Mouse (Mus musculus): ENCODE data around the gene Stat3.
A peak's percentile ranks its signal among the peaks of the same experiment; 100 is the strongest.

The Stat3 gene

DNA sequence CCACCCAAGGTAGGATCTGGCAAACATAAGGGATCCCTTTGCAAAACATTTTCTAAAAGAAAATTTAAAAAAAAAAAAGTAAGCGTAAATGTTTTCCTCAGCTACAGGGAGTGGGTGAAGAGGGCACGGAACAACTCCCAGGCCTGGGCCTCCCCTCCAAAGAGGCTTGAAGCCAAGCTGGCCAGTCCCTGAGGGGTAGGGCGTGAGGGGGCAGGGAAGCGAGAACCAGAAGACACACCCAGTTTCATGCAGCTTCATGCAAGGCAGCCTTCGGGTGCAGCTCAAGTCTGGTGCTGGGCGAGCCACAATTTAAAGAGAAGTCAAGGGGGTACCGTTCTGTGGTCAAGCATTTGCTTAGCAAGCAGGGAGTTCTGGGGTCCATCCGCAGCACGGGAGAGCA is 24.3 kb upstream of the Stat3 start:
- peak; percentile 75 for DNase-seq (ENCODE audit: low spot score)

DNA sequence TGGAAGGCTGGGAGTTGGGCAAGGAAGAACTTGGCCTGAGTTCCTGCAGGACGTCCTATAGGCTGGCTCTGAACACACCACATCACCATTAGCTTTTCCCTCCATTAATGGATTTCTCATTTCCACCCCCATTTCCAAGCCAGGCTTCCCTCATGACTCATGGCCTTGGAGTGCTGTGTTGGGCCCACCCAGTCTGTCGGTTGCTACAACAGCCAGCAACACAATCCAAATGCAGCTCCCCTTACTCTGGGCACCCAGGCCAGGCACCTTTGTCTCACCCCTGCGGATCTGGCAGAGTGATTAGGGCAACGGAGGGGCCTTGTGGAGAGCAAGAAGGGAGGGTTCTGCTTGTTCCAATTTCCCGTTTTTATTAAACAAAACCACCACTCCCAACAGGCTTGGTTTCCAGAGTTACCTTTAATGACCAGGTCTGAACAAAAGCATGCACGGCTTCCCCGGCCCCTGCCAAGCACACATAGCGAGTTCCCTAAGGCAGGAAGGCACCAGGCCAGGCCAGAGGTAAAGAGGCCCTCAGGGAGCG is 23.1 kb upstream of the Stat3 start:
- peak; percentile 74 for DNase-seq (ENCODE audit: low spot score)

DNA sequence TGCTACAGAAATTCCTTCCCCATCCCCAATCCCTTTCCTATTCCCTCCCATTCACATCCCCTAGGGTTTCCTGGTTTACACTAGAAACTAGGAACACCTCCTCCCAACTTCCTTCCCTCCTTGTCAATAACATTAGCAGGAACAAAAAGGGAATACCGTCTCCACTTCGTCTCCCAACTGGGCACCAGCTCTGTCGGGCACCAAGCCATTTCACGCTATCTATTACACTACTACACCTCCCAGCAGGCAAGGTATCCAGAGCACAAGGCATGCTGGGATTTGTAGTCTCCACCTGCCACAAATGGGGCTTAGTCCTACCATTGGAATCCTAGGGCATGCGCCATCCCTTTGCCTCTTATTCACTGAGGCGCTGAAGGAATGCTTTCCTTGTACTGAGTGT is 21.2 kb upstream of the Stat3 start:
- DNase-seq (ENCODE audit: low spot score) = peak; percentile 90

DNA sequence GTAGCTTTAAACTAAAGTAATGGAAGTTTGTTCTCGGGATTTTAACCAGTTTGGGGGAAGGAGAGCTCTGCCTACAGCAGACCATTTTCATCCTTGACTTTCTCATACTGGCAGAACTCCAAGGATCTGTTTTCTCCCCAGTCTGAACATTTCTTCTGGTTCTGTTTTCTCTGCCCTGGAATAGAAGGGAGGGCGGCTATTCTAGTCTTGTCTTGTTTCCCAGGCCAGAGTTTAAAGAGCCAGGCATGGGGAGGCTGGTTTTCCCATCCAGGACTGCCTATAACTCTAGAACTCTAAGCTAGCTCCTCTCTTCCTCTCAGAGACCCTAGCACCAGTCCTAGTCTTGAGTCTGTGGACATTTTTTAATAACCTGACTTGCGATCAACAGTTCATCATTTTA is 20.5 kb upstream of the Stat3 start:
- peak; percentile 39 for DNase-seq (ENCODE audit: low spot score)

DNA sequence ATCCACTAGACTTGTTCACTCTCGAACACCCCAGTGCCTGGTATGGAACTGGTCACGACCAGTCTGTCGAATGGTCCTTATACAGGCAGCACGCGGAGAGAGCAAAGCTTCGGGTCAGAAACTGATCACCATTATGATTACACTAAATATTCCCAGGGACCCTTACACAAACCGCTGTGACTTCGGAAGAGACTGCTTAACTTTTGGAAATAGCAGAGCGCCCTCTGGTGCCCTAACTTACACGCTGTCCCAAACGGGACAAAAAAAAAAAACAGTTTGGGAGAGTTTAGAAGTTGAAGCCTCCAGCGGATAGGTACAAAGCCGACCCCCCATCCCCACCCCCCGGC is 20.1 kb upstream of the Stat3 start:
- DNase-seq (ENCODE audit: low spot score) = peak; percentile 76

DNA sequence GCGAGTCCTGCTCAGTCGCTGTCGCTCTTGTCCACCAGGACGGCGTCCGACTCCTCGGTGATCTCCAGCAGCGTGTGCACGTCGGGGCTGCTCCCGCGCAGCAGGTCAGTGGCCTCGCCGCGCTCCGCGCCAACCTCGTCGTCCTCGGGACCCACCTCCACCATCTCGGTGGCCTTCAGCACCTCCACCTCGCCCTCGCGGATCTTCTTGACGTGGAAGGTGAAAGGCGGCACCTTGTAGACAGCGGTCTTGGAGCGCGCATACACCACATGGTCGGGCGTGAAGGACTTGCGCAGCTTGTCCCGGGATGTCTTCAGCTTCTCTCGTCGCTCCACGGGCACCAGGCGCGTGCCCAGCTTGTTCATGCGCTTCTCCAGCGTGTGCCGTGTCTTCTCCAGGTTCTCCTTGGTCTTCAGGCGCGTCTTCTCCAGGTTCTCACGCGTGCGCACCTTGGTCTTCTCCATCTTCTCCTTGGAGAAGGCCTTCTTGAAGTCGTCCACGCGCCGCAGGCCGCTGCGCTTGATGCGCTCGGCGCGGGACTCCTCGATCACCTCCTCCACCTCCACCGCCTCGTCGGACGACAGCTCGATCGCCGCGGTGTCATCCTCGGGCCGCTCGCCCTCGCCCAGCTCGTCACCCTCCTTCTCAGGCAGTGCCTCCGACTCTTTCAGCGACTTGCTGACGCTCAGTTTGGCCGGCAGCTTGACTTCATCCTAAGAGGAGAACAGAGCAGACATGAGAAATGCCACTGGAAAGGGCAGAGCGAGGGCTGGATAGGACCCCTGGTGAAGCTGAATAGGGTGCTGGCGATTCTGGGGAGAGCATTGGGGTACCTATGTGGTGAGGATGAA is 19.5 kb upstream of the Stat3 start:
- no peak for DNase-seq (ENCODE audit: low spot score)

DNA sequence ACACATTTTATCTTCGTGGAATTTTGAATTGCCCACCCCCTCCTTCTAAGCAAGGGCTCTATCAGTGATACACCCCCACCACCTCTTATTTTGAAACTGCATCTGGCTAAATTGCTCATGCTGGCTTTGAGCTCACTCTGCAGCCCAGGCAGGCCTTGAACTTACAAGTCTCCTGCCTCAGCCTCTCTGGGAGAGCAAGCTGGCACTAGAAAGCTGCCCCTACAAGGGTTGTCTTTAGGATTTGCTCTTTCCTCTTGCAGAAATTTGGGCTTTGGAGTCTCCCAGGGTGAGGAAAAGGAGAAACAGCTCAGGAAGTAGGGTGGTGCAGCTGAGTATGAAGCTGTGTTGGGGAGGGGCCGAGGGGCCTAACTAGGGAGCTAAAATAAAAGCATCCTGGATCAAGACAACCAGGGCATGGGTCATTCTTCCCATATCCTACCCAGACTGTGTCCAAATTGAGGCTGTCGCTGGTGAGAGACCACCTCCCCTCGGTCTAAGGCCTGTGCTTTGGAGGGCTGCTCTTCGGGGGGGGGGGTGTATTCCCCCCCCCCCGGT is 18.7 kb upstream of the Stat3 start:
- DNase-seq (ENCODE audit: low spot score) = no peak

DNA sequence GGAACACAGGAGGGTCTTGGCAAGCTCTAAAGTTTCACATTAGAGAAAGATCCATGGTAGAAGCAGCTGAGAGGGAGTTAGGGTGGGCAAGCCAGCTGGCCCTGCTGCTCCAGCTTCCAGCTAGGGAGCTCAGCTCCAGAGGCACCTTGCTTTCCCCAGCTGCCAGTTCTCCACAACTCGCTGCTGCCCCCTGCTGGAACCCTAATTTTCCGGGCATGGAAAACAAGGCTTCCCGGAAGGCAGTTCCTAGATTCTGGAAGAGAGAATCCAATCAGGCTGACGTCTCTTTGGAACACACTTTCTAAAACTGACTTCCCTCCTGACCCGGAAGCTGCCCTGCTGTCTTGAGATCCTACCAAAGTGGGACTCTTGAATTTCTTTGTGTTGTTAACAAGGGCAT is 17.9 kb upstream of the Stat3 start:
- DNase-seq (ENCODE audit: low spot score) = peak; percentile 91

DNA sequence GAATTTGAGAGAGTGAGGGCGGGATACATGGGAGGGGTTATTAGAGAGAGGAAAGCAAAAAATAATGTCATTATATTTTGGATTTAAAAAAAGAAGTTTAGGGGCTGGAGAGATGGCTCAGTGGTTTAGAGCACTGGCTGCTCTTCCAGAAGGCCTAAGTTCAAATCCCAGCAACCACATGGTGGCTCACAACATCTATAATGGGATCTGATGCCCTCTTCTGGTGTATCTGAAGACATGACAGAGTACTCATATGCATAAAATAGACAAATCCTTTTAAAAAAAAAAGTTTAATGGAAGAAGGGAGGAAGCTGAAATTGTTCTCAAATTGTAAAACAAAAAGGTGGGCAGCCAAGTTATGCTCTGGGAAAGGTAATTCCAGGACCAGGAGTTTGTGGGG is 10.2 kb upstream of the Stat3 start:
- DNase-seq (ENCODE audit: low spot score) = no peak

DNA sequence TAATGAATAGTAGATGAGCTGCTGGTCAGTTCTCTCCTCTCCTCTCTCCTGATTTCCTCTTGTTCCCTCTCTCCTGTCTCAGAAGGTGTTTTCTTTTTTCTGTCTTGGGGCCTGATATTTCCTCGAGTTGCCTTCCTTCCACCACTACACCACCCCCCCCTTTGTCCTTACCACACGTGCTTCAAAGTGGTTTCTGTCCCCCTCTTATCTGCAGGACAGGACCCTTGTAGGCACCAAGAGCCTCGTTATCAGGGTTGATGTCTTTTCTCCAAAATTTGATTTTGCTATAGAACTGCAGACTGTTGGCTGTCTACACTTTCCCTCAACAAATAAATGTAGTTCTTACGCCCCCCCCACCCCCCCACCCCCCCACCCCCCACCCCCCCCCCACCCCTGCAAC is 9.0 kb upstream of the Stat3 start:
- no peak for DNase-seq (ENCODE audit: low spot score)

DNA sequence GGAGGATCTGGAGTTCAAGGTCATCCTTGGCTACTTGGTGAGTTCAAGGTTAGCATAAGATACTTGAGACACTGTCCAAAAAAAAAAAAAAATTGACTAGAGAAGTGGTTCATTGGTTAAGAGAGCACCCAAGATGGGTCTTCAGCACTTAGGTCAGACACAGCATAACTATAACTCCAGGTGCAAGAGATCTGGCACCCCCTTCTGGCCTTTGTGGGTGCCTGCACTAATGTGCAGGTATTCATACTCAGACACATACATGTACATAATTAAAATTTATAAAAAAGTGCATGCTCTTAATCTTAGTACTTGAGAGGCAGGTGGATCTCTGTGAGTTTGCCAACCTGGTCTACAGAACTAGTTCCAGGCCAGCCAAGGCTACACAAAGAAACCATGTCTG is 8.2 kb upstream of the Stat3 start:
- DNase-seq (ENCODE audit: low spot score) = no peak

DNA sequence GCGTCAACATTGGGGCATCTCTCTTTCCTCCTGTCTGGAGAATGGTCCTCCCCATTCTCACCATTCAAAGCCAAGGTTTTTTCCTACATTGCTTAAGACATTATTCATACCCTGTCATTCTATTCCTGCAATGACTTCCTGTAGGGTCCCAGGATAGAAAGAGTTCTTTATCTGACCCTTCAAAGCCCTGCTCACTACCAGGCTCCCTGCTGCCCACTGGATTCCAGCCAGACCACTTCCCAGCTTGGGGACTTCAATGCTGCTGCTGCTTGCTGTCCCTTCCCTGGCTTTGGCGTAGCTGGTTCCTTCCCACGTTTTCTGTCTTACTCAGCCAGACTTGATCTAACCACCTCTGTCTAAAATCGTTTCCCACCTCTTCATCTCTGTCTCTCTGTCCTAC is 7.5 kb upstream of the Stat3 start:
- no peak for DNase-seq (ENCODE audit: low spot score)

DNA sequence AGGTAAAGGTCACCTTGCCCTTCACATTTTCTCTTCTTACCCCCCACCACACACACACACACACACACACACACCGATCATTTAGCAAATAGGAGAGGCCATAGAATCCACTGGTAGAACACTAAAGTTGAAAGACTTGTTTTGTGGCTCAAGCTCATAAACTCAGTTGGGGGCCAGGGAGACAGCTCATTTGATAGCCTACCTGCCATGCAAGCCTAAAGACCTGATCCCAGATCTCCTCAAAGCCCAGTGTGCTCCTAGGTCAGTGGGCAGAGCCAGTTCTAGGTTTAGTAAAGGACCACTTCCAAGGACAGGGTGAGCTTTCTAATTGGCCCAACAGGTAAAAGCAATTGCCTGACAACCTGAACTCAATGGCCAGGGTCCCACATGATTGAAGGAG is 3.0 kb upstream of the Stat3 start:
- no peak for DNase-seq (ENCODE audit: low spot score)

DNA sequence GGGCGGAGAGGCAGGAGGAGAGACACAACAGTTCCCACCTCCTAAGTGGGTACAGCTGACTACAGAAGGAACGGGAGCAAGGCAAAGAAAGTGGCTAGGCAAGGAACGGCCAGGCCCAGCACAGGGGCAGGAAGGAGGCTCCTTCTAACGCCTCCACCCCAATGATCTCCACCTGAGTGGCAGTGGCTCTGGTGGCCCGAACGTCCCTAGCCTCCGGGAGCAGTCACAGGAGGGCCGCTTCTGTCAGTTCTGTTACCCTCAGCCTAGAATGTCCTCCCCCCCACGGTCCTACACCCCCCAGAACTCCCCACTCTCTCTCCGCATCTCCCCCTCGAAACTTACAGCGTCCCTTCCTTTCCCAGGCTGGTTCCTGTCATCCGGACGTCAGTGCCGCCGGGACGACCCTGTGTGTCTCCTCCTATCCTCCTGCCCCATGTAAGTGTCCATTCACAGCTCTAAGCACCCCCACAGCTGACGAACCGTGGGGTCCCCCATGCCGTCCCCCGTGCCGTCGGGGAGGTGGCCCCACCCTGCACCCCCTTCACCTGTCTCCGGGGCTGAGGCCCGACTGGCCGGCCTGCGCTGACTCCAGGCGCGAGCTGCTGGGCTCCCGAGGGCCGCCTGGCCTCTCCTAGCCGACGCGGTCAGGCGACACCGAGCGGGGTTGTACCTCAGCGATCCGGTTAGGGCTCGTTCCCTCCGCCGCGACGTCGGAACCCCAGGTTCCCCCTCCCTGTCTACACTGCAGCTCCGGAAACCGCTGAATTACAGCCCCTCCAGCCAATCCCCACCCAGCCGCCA is 429 bp downstream of the Stat3 start:
- peak; percentile 21 for DNase-seq (ENCODE audit: low spot score)

DNA sequence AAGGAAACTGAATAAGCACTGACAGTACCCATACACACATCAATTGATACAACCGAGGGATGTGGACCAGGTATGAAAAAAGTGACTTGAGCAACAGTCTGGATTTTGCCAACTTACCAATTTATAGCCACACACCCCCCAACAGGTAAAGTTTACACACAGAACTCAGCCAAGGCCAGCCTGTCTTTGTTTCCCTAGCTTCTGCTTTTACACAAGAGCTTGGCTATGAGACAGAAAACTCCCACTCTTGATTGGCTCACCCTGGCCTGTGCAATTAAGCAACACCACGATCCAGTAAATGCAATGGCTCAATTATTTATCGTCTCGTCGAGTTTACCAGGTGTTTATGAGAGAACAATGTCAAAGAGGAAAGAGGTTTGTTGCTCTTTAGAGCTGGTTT is 1.2 kb downstream of the Stat3 start:
- peak; percentile 84 for DNase-seq (ENCODE audit: low spot score)

DNA sequence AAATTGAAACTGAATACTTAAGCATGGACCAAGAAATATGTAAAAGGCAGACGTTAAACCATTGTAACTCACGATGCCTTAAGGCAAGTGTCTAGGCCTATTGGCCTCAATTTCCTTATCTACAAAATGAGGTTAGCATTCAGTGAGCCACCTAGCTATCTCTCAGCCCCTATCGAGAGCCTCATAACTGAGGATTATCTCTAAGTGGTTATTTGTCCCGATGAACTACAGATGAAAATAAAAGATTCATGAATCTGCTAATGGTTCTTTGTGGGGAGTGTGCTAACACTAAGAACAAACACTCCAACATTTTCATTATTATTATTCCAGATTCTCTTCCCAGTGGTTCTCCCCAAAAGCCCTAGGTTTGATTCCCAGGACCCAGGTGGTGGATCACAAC is 2.0 kb downstream of the Stat3 start:
- no peak for DNase-seq (ENCODE audit: low spot score)

DNA sequence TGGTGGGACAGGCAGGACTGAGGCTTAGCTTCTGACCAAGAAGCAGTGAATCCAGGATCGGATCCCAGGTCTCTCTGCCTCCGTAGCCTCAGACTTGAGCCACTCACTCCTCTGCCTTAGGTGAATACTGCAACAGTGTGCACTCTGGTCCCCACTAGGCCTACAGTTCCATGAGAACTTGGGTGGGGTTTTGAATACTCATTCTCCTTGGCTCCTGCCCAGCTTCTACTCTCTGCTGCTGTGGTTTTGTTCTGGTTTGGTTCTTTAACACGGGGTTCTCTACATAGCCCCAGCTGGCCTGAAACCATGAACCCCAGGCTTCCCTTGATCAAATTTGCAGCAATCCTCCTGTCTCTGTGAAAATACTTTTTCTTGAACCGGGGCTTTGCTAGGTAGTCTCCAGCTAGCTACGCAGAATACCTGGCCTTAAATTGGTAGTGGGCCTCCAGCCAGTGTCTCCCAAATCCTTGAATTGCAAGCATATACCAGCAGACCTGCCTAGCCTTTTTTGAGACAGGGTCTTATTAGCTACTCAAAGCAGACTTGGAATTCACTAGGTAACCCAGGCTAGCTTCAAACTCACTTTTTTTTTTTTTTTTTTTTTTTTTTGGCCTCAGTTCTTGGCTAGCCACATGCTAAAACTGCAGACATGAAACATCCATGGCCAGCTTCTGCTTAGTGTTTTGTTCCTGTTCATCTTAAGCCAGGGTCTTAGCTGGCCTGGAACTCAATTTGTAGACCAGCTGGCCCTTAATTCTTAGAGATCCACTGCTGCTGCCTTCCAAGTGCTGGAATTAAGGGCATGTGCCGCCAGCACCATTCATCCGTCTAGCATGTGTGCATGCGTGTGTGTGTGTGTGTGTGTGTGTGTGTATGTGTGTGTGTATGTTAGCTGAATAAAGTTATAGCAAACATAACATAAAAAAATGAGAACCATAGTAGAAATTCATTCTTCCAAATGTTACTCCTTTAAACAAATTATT is 3.7 kb downstream of the Stat3 start:
- peak; percentile 64 for DNase-seq (ENCODE audit: low spot score)

DNA sequence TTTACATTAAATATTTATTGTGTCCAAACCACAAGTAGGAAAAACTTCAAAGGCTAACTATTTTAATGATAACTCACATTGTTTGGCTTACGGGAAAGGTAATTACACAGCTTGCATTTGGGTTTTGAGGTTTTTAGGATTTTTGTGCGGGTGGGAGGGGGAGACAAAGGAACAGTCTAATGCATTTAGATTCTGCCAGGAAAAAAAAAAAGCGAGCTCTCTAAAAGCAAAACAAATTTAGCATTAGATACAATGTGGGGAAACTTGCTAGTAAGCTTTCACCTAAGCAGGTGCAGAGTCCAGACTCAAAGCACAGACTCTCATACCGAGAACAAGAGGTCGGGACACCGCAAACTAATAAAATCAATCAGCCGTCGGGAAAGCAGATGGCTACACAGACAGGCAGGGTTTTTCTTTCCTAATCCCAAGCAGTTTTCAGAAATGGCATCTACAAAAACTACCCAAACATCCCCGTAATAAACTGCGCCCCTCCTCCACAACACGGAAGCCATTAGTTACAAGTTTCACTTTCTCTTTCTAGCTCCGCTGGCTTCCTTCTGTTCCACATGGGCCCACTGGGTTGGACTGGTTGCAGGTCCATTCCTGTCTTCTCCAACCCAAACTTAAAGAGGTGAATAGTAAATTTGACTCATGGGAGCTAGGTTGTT is 8.0 kb downstream of the Stat3 start:
- DNase-seq (ENCODE audit: low spot score) = peak; percentile 59

DNA sequence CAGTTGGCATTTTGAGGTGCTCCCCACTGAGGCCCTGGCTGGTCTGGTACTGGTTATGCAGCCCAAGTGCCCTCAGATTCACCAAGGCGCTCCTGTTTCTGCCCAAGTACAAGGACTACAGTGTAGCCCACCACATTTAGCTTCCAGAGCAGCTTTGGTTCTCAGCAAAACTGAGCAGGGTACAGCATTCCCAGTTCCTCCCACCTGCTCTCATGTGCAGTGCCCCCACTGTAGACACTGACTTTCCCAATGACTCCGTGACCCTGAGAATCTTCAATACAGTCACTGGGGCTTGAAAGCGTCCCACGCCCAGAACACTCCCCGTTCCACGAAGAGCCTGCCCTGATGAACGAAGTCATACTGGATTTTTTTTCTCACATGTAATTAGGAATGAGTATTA is 8.7 kb downstream of the Stat3 start:
- DNase-seq (ENCODE audit: low spot score) = no peak

DNA sequence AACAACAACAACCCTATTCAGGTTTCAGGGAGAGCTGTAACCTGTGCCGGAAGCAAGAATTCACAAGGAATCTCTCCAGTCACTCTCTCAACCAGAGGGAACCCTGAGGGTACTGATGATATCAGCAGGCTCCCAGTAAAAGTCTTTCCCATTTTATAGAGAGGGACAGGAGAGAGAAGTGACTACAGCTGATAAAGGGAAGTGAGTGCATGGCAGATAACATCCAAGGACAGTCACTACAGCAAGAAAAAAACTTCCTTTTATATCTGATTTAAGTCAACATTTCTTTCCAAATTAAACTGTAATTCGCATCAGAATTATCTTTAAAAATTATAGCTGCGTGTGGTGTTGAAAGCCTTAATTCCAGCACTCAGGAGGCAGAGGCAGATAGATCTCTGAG is 12.0 kb downstream of the Stat3 start:
- no peak for DNase-seq (ENCODE audit: low spot score)

DNA sequence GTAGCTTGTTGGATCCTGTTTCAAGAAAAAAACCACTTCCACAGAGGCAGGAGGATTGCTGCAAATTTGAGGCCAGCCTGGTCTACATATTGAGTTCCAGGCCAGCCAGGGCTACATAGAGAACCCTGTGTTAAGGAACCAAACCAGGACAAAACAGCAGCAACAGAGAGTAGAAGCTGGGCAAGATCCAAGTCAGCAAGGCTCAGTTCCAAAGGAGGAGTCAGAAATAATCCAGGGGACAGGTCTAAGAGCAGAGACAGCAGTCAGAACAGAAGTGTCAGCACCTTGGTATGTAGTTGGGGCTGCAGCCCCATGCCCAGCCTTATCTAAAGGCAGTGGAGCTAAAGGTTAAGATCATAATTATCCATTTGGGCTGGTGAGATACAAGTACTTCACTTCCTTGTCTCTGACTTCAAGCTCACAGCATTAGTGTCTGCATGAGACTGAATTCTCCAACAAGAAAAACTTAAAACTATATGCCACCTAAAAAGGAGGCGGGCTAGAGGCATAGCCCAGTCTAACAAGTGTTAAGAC is 14.9 kb downstream of the Stat3 start:
- DNase-seq (ENCODE audit: low spot score) = no peak

Measured in lung, postnatal 25 days (tissue).